Mouse (Mus musculus) cerebellum, adult 11 months (tissue): Measurements from ENCODE around the gene En2.

Source experiments
- DNase-seq: peaks from one replicate; pipeline ENCODE4 v3.0.0; 2022

En2 gene

GRCm38 (mm10) chr5:28165358-28166255, at the start of gene En2:
En2 (plus strand) TSS chr5:28165694.
- peak; percentile 94 for DNase-seq

- DNase-seq = no peak
Observed at GRCm38 (mm10) chr5:28117251-28117880, 48.1 kb upstream of the En2 start.

GRCm38 (mm10) chr5:28117882-28118530, 47.5 kb upstream of the En2 start:
- DNase-seq = peak; percentile 60

GRCm38 (mm10) chr5:28118531-28118925, 47.0 kb upstream of the En2 start:
- peak; percentile 27 for DNase-seq

GRCm38 (mm10) chr5:28119576-28119975, 45.9 kb upstream of the En2 start:
- no peak for DNase-seq

GRCm38 (mm10) chr5:28122491-28123454, 42.7 kb upstream of the En2 start:
- DNase-seq = peak; percentile 89

GRCm38 (mm10) chr5:28123455-28123825, 42.1 kb upstream of the En2 start:
- no peak for DNase-seq

- DNase-seq = no peak
Observed at GRCm38 (mm10) chr5:28124321-28125230, 40.9 kb upstream of the En2 start.

- DNase-seq = no peak
Observed at GRCm38 (mm10) chr5:28128851-28129250, 36.6 kb upstream of the En2 start.

- DNase-seq = no peak
Observed at GRCm38 (mm10) chr5:28132231-28132630, 33.3 kb upstream of the En2 start.

- no peak for DNase-seq
Observed at GRCm38 (mm10) chr5:28136438-28136837, 29.1 kb upstream of the En2 start.

- DNase-seq = no peak
Observed at GRCm38 (mm10) chr5:28144555-28144954, 20.9 kb upstream of the En2 start.

- no peak for DNase-seq
Observed at GRCm38 (mm10) chr5:28146018-28146417, 19.5 kb upstream of the En2 start.

- DNase-seq = peak; percentile 82
Observed at GRCm38 (mm10) chr5:28148473-28148872, 17.0 kb upstream of the En2 start.

- DNase-seq = peak; percentile 65
Observed at GRCm38 (mm10) chr5:28149436-28149835, 16.1 kb upstream of the En2 start.

- DNase-seq = no peak
Observed at GRCm38 (mm10) chr5:28157044-28157730, 8.3 kb upstream of the En2 start.

- DNase-seq = no peak
Observed at GRCm38 (mm10) chr5:28157781-28158180, 7.7 kb upstream of the En2 start.

- no peak for DNase-seq
Observed at GRCm38 (mm10) chr5:28158308-28159071, 7.0 kb upstream of the En2 start.

GRCm38 (mm10) chr5:28159072-28159458, 6.4 kb upstream of the En2 start:
- no peak for DNase-seq

GRCm38 (mm10) chr5:28159891-28160470, 5.5 kb upstream of the En2 start:
- DNase-seq = no peak
